Mouse (Mus musculus): ENCODE data around the gene Ubl3.

The Ubl3 gene

GRCm38 (mm10) chr5:148559261-148559958, 6.8 kb upstream of the Ubl3 start:
- DNase-seq, result no peak

DNA sequence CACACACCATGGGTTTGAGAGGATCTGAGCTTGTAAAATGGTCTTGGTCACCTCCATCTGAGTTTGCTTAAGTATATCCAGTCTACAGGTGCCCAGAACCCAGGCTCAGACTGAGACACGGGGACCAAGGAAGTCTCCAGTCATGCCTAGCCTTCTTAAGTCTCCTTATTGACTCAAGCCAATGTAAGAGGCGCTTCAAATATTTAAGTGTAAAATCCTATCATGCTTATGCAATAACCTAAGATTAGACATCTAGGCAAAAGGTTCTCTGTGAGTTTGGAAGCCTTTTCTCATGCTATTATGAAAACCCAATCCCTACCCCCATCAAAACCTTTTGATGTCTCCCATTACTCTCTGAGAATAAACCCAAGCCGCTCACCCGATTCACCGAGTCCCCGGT, 5.9 kb upstream of the Ubl3 start:
- DNase-seq, result no peak

GRCm38 (mm10) chr5:148556509-148556908, 3.9 kb upstream of the Ubl3 start:
- DNase-seq, result no peak

GRCm38 (mm10) chr5:148555156-148555555, 2.6 kb upstream of the Ubl3 start:
- DNase-seq, result no peak

DNA sequence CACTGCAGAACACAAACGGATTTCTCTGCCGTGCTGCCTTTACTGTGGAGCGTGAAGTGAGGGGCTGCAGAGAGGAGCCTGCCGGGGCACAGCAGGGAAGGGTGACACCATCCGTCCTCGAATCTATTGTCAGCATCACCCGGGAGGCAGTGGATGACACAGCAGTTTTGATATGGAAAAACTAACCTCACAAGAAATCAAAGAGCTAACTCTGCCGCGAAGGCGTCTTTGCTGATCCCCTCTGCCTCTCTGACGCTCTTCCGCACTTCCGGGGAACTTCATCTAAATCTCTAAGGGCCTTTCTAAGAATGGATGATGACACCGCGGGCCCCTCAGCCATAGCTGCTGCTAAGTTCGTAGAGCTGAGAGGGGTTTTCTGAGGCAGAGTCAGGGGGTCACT, 2.1 kb upstream of the Ubl3 start:
- no peak for DNase-seq

- peak; percentile 34 for DNase-seq
Observed at GRCm38 (mm10) chr5:148554242-148554641, 1.7 kb upstream of the Ubl3 start.

GRCm38 (mm10) chr5:148553723-148554122, 1.1 kb upstream of the Ubl3 start:
- peak; percentile 53 for DNase-seq

DNA sequence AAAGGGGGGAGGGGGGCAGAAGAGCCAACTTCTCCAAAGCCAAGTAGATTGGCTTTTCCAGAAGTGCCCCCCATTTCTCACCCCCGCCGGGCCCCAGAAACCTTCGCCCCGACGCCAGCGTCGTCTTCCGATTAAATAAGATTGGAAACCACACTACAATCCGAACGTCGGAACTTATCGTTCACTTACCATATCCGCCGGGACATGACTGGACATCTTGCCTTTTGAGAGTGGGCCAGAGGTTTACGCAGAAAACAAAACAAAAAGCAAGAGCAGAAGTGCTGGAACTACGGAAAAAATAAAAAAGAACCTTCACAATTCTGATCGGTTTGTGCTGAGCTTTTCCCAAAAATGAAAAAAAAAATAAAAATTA, 839 bp downstream of the Ubl3 start:
- peak; percentile 49 for DNase-seq

DNA sequence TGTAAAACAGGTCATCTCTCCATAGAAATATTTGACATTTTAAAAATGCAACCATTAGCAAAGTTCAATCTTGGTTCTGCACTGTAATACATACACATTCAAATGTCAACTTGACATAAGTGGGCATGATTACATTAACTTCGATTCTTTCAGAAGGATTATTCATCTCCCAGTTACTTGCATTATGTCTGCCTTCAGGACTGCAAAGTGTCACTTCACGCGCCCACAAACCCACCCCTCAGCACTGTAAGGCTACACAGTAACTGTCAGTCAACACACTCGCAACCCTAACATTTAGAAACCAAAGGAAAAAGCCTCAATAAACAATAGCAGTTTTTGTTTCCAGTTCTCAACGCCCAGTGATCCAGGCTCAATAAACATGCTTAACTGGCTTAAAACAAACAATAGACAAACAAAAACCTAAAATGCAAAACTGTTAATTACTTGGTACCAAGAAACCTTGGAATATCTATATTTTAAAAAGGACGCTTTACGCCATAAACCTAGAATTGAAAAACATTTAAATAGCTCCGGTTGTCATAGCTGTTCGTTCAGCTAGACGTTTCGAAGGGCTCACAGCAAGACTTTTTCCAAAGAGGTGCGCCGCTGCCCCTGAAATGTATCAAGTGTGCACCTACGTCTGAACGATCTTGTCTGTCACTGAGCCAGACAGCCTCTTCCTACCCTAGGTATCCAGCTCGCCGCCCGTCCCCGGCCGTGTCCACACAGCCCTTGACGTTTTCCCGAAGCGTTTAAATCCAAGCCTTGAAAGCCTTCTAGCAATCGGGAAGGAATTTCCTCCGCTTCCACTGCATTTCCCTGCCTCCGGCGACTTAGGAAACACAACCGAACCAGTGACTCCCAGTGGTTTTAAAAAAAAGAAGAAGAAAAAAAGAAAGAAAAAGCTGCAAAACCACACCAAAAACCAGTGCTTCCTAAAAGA, 1.5 kb downstream of the Ubl3 start:
- DNase-seq, result peak; percentile 68

- DNase-seq, result no peak
Observed at GRCm38 (mm10) chr5:148550393-148550792, 2.2 kb downstream of the Ubl3 start.

GRCm38 (mm10) chr5:148549307-148549706, 3.3 kb downstream of the Ubl3 start:
- DNase-seq, result no peak

- no peak for DNase-seq
Observed at GRCm38 (mm10) chr5:148548568-148548967, 4.0 kb downstream of the Ubl3 start.

DNA sequence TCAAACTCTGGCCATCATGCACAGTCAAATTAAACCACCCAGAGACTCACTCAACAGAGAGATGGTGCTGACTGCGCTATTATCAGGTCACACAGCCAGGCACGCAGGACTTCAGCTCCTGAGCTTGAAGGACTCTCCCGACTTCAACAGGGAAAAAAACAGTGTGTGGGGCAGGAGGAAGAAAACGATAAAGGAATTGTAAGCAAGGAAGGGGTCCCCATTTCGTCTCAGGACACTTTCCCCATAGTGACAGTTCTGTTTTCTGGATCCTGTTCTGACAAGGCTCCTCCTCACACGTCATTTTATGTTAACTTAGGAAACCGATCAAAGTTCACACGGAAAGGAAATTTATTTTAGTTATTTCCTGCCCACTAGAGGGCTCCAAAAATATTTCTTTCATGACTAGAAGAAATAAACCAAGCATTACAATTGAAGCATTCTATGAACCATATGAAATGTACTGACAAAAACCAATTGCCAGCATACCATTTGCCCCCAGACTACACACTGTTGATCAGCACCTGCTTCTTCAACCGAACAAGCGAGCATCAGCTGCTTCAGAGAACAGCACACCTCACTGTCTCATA, 4.6 kb downstream of the Ubl3 start:
- no peak for DNase-seq

- DNase-seq, result no peak
Observed at GRCm38 (mm10) chr5:148546970-148547369, 5.6 kb downstream of the Ubl3 start.

DNA sequence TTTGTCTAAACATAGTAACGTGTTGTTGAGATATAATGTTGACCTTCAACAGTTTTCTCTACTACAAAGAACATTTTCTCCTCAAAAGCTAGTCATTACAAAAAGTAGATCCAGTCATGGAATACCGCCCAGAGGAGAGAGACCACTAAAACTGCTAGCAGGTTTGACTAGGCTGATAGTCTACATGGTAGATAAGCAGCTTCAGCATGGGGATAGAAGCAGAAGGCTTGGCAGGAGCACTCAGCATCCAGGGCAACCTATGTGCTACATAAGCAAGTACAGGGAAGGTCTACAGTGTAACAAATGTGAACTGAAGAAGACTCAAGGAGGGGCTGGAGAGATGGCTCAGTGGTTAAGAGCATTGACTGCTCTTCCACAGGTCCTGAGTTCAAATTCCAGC, 7.9 kb downstream of the Ubl3 start:
- no peak for DNase-seq

DNA sequence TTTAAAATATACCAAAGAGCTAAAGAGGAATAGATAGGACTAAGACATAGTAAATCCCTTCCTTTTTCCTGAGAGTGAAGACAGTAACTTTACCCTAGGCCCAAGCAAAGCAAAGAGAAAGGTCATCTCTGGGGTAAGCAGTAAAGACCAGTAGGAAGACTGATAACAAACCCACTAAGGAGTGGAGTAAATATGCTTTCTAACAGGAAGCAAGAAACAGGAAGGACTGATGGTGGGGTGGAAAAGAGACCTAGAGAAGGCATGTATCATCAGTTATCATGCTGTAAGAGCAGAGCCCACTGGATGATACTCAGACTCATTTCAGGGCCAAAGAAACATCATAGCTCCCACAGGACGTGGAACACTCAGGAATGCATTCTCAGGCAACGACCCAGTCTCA, 10.4 kb downstream of the Ubl3 start:
- DNase-seq, result no peak

DNA sequence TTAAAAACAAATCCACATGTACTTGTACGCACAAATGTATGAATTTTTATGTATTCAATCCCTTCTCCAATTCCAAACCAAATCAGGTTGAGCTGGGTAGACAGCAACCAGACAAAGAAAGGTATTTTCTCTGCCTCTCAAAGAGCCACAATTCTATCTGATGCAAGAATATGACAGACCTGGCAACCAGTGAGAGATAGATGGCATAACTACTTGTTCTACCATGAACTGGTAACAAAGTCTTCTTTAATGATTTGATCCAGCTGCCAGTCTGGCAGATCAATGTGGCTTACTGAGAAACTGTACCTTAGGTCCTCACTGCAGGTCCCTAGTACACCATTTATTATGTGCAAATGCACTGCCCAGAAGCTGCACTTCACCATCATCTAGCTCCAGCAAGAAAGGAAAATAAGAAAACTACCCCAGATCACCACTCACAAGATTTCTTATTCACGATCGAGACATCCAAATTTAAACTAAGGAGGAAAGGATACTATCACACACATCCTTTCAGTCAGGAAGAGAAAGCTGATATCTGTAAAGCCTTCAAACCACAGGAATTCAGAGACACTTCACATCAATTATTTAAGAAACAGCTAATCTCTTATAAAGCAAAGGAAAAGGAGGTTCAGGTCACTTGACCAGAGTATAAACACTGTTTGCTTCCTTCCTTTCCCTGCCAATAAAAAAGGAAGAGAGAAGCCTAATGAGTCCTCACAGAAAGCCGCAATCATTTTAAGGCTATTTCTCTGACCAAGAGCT, 16.7 kb downstream of the Ubl3 start:
- no peak for DNase-seq

GRCm38 (mm10) chr5:148534644-148535043, 17.9 kb downstream of the Ubl3 start:
- no peak for DNase-seq

DNA sequence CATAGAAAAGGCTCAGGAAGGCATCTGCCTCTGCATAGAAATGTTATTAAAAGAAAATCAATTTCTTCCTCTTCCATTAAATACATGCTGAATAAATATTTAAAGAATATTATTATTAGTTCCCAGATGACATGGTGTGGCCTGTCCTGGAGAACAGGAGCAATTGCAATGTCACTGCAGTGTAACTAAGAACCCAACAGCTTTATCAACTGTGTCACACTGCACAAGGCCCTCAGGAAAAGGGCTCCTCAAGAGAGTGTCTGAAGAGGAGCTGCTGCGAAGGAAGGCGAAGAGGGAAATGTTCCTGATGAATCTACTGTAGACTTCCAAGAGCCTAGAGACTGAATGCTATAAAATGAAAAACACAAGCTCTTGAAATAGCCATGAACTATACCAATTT, 18.7 kb downstream of the Ubl3 start:
- no peak for DNase-seq

DNA sequence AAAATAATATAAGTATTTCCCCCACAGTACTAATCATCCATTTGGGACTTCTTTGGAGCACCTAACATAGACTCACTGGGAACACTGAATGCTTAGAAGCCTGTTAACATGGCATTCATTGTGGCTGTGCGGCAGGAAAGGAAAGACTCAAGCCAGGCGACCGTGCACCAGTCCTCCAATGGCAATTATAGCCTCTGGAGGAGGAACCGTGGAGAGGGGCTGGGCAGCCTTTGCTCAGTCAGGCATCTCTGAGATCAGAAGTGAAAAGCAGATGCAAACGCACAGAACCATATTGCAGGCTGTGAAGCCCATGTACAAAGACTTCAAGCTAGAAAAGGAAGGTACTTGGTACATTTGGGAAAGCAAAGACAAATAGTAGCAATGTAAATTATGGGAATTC, 20.4 kb downstream of the Ubl3 start:
- DNase-seq, result no peak

- DNase-seq, result no peak
Observed at GRCm38 (mm10) chr5:148527632-148528031, 25.0 kb downstream of the Ubl3 start.

DNA sequence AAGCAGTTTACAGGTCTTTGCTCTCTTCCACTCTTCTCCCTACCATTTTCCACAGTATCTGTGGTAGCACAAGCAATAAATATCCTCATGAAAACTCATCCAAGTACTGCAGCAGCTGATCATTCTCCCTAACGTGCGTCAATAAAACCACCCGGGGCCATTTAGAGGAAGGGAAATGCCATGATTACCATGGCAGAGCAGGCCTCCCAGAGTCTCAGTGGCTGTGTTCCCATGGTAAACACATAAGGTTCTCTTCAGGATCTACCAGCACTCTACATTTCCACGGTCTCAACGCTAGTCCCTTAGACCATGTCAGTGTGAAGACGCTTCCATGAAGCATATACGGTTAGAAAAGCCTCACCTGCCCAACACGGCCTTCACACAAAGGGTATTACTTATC, 26.0 kb downstream of the Ubl3 start:
- DNase-seq, result no peak
